ENCODE assay signal across 33 mouse cellular contexts in genomic region chr2:173513977-173514376, GRCm38 (mm10). TPM values are rescaled to one million over a fixed set of nuclear protein-coding genes. Genes with fewer than 3 reads are reported as not detected.
DNase-seq lines count a peak whose midpoint lies in the region; ATAC-seq and TF ChIP-seq lines count a peak whose summit lies in the region.
"Had no signal": no experiment of that assay in that cellular context is flagged by ENCODE, and none has a peak within 500 bp of the region (broad histone marks: within the 10 kb centered on the region; RNA-seq: fewer than 3 reads in every experiment).

No protein-coding gene starts in this region.

- H3K9me3 ChIP-seq in forebrain, embryonic 11.5 days (ENCODE audit: control insufficient read depth, low read length): no peaks in the 10 kb centered on the region
- H3K9me3 ChIP-seq in forebrain, embryonic 13.5 days (replicated peaks): no peaks in the 10 kb centered on the region
- H3K9me3 ChIP-seq in midbrain, embryonic 11.5 days (ENCODE audit: control insufficient read depth, low read length): no peaks in the 10 kb centered on the region
- no peaks in the 10 kb centered on the region for H3K9me3 ChIP-seq in midbrain, postnatal 0 days (ENCODE audit: low read length)
- no peaks in the 10 kb centered on the region; the same call in 1 of the 2 replicates for H3K9me3 ChIP-seq in intestine, postnatal 0 days (ENCODE audit: control insufficient read depth)
- H3K9me3 ChIP-seq in lung, postnatal 0 days (ENCODE audit: low read length): no peaks in the 10 kb centered on the region
- H3K9me3 ChIP-seq: embryonic facial prominence, embryonic 13.5 days; embryonic facial prominence, embryonic 15.5 days had no signal

- no peaks in the 10 kb centered on the region for H3K4me1 ChIP-seq in forebrain, embryonic 11.5 days (replicated peaks; ENCODE audit: control insufficient read depth, insufficient read depth, low read length)
- H3K4me1 ChIP-seq in forebrain, embryonic 13.5 days: no peaks in the 10 kb centered on the region
- H3K4me1 ChIP-seq in midbrain, embryonic 11.5 days (ENCODE audit: control insufficient read depth, insufficient read depth, low read length): no peaks in the 10 kb centered on the region
- no peaks in the 10 kb centered on the region for H3K4me1 ChIP-seq in midbrain, postnatal 0 days (ENCODE audit: insufficient read depth, low read length)
- no peaks in the 10 kb centered on the region; the same call in 1 of the 2 replicates for H3K4me1 ChIP-seq in intestine, postnatal 0 days (replicated peaks; ENCODE audit: control insufficient read depth, insufficient read depth, low read length)
- H3K4me1 ChIP-seq in lung, postnatal 0 days (ENCODE audit: insufficient read depth, low read depth, low read length): no peaks in the 10 kb centered on the region

- H3K27ac ChIP-seq in forebrain, embryonic 11.5 days (ENCODE audit: low read depth, low read length): no peak overlapping the region
- no peak overlapping the region for H3K27ac ChIP-seq in forebrain, embryonic 13.5 days
- no peak overlapping the region for H3K27ac ChIP-seq in midbrain, embryonic 11.5 days (ENCODE audit: low read depth, low read length)
- H3K27ac ChIP-seq in midbrain, postnatal 0 days (ENCODE audit: low read depth, low read length): no peak overlapping the region
- no peak overlapping the region for H3K27ac ChIP-seq in intestine, postnatal 0 days (ENCODE audit: low read depth, low read length)
- no peak overlapping the region for H3K27ac ChIP-seq in lung, postnatal 0 days (ENCODE audit: low read length)
- H3K27ac ChIP-seq: embryonic facial prominence, embryonic 13.5 days; embryonic facial prominence, embryonic 15.5 days; forebrain, embryonic 10.5 days had no signal

- no peak for TF ChIP-seq EP300 in lung, postnatal 0 days (IDR thresholded peaks at IDR 0.05)

- WGBS in forebrain, embryonic 11.5 days: 91% methylated on average over 6 of the region's 6 CpGs
- WGBS in forebrain, embryonic 13.5 days: 92% methylated on average over 6 of the region's 6 CpGs
- 91% methylated on average over 6 of the region's 6 CpGs for WGBS in midbrain, embryonic 11.5 days
- WGBS in midbrain, postnatal 0 days: 92% methylated on average over 6 of the region's 6 CpGs
- 38% methylated on average over 6 of the region's 6 CpGs for WGBS in intestine, postnatal 0 days
- WGBS in lung, postnatal 0 days: 77% methylated on average over 6 of the region's 6 CpGs

- no peak for ATAC-seq in forebrain, embryonic 11.5 days (replicated peaks; ENCODE audit: low FRiP score)
- ATAC-seq in forebrain, embryonic 13.5 days: no peak
- no peak for ATAC-seq in midbrain, embryonic 11.5 days (ENCODE audit: low FRiP score)
- ATAC-seq in midbrain, postnatal 0 days (ENCODE audit: low FRiP score): no peak
- ATAC-seq in intestine, postnatal 0 days: peak; percentile 63
- no peak for ATAC-seq in lung, postnatal 0 days
- ATAC-seq: activated CD4-positive, CD25-positive, alpha-beta regulatory T cell, adult 4 months; CD4-positive, CD25-positive, alpha-beta regulatory T cell, adult 4 months; forebrain, embryonic 14.5 days; forebrain, embryonic 16.5 days; Patski had no signal

- no peaks in the 10 kb centered on the region for H3K36me3 ChIP-seq in forebrain, embryonic 11.5 days (ENCODE audit: control insufficient read depth, insufficient read depth, low read length)
- H3K36me3 ChIP-seq in forebrain, embryonic 13.5 days (ENCODE audit: poor library complexity, severe bottlenecking): no peaks in the 10 kb centered on the region
- no peaks in the 10 kb centered on the region for H3K36me3 ChIP-seq in midbrain, embryonic 11.5 days (ENCODE audit: control insufficient read depth, insufficient read depth, low read length)
- no peaks in the 10 kb centered on the region for H3K36me3 ChIP-seq in midbrain, postnatal 0 days (ENCODE audit: insufficient read depth, low read length)
- H3K36me3 ChIP-seq in intestine, postnatal 0 days (ENCODE audit: control insufficient read depth, insufficient read depth): no peaks in the 10 kb centered on the region; the same call in 1 of the 2 replicates
- no peaks in the 10 kb centered on the region for H3K36me3 ChIP-seq in lung, postnatal 0 days (ENCODE audit: insufficient read depth, low read length)
- H3K36me3 ChIP-seq: embryonic facial prominence, embryonic 13.5 days; embryonic facial prominence, embryonic 15.5 days; forebrain, embryonic 10.5 days; G1E had no signal

- no peak for TF ChIP-seq CTCF in midbrain, postnatal 0 days (IDR thresholded peaks at IDR 0.05)
- TF ChIP-seq CTCF in intestine, postnatal 0 days (IDR thresholded peaks at IDR 0.05; ENCODE audit: low read depth): 0 out of 2 replicates have a peak, but pooled peaks have one; percentile 18
- no peak for TF ChIP-seq CTCF in lung, postnatal 0 days (IDR thresholded peaks at IDR 0.05)

- no peak overlapping the region for H3K4me2 ChIP-seq in forebrain, embryonic 11.5 days (ENCODE audit: low read depth, low read length, severe bottlenecking)
- H3K4me2 ChIP-seq in forebrain, embryonic 13.5 days: no peak overlapping the region
- H3K4me2 ChIP-seq in midbrain, embryonic 11.5 days: no peak overlapping the region
- no peak overlapping the region for H3K4me2 ChIP-seq in midbrain, postnatal 0 days (ENCODE audit: low read depth, low read length, poor library complexity, severe bottlenecking)
- no peak overlapping the region for H3K4me2 ChIP-seq in intestine, postnatal 0 days (replicated peaks; ENCODE audit: low read depth)
- no peak overlapping the region for H3K4me2 ChIP-seq in lung, postnatal 0 days (replicated peaks; ENCODE audit: low read depth, low read length)
- H3K4me2 ChIP-seq: embryonic facial prominence, embryonic 13.5 days; embryonic facial prominence, embryonic 15.5 days had no signal

- H3K27me3 ChIP-seq in forebrain, embryonic 11.5 days (ENCODE audit: control insufficient read depth, insufficient read depth, low read length): no peaks in the 10 kb centered on the region
- H3K27me3 ChIP-seq in forebrain, embryonic 13.5 days: no peaks in the 10 kb centered on the region
- H3K27me3 ChIP-seq in midbrain, embryonic 11.5 days (ENCODE audit: control insufficient read depth, insufficient read depth, low read length): no peaks in the 10 kb centered on the region
- H3K27me3 ChIP-seq in midbrain, postnatal 0 days (ENCODE audit: insufficient read depth, low read length): no peaks in the 10 kb centered on the region
- H3K27me3 ChIP-seq in intestine, postnatal 0 days (replicated peaks; ENCODE audit: control insufficient read depth, insufficient read depth, low read length): no peaks in the 10 kb centered on the region
- no peaks in the 10 kb centered on the region for H3K27me3 ChIP-seq in lung, postnatal 0 days (replicated peaks; ENCODE audit: insufficient read depth, low read length)
- H3K27me3 ChIP-seq: embryonic facial prominence, embryonic 13.5 days; embryonic facial prominence, embryonic 15.5 days; Patski had no signal

- no peak overlapping the region for H3K4me3 ChIP-seq in forebrain, embryonic 11.5 days (ENCODE audit: low read depth, low read length)
- no peak overlapping the region for H3K4me3 ChIP-seq in forebrain, embryonic 13.5 days
- H3K4me3 ChIP-seq in midbrain, embryonic 11.5 days (ENCODE audit: low read depth, low read length): no peak overlapping the region
- no peak overlapping the region for H3K4me3 ChIP-seq in midbrain, postnatal 0 days (ENCODE audit: low read depth, low read length)
- no peak overlapping the region for H3K4me3 ChIP-seq in intestine, postnatal 0 days (ENCODE audit: low read depth, low read length)
- H3K4me3 ChIP-seq in lung, postnatal 0 days (ENCODE audit: low read depth, low read length): no peak overlapping the region
- H3K4me3 ChIP-seq: embryonic facial prominence, embryonic 13.5 days; embryonic facial prominence, embryonic 15.5 days; erythroblast, embryonic 14.5 days; forebrain, embryonic 10.5 days had no signal

- H3K9ac ChIP-seq in forebrain, embryonic 11.5 days (ENCODE audit: low read length): no peak overlapping the region
- no peak overlapping the region for H3K9ac ChIP-seq in forebrain, embryonic 13.5 days
- H3K9ac ChIP-seq in midbrain, embryonic 11.5 days (ENCODE audit: low read length): no peak overlapping the region
- H3K9ac ChIP-seq in midbrain, postnatal 0 days (replicated peaks; ENCODE audit: low read length, poor library complexity, severe bottlenecking): no peak overlapping the region
- no peak overlapping the region for H3K9ac ChIP-seq in intestine, postnatal 0 days (ENCODE audit: low read depth, low read length)
- no peak overlapping the region for H3K9ac ChIP-seq in lung, postnatal 0 days (replicated peaks; ENCODE audit: low read depth)
- H3K9ac ChIP-seq: embryonic facial prominence, embryonic 13.5 days; embryonic facial prominence, embryonic 15.5 days had no signal

- peak; percentile 21 for DNase-seq in forebrain, embryonic 11.5 days (ENCODE audit: low spot score)
- DNase-seq in midbrain, embryonic 11.5 days (ENCODE audit: low spot score, missing footprints): peak; percentile 53
- DNase-seq in midbrain, postnatal 0 days (ENCODE audit: low spot score): no peak
- no peak for DNase-seq in lung, postnatal 0 days (ENCODE audit: low spot score)
- no peak for DNase-seq in adrenal gland, postnatal 4 days (ENCODE audit: low spot score in 2 of 2)
- DNase-seq: adrenal gland, adult 8-10 months; adrenal gland, postnatal 14 days; adrenal gland, postnatal 36 days; B cell, adult 2 months; cerebellum, adult 11 months; cerebellum, adult 18-20 months; cerebellum, adult 8-10 months; cerebellum, adult 9-11 months; cerebellum, postnatal 14 days; cerebellum, postnatal 36 days; embryo, embryonic 11 days had no signal

RNA-seq across cellular contexts. Expression of gene 1700021F07Rik, which starts 8.4 kb away (rescaled TPM):
- not detected in 2 replicates for polyA plus RNA-seq in forebrain, embryonic 11.5 days (2014; fragmentation: Nextera tagmentation; extraction: Ambion mirVana)
- not detected in 2 replicates for polyA plus RNA-seq in forebrain, embryonic 13.5 days (2015; fragmentation: Nextera tagmentation; extraction: Ambion mirVana)
- not detected in 2 replicates for polyA plus RNA-seq in midbrain, embryonic 11.5 days (2014; fragmentation: Nextera tagmentation; extraction: Ambion mirVana)
- not detected in 2 replicates for total RNA-seq in midbrain, postnatal 0 days (2014; rRNA removed)
- polyA plus RNA-seq in midbrain, postnatal 0 days (2015; fragmentation: Nextera tagmentation; extraction: Ambion mirVana): not detected in 2 replicates
- polyA plus RNA-seq in intestine, postnatal 0 days (2015; fragmentation: Nextera tagmentation; extraction: Ambion mirVana): not detected in 2 replicates
- not detected in 2 replicates for polyA plus RNA-seq in lung, postnatal 0 days (2015; fragmentation: Nextera tagmentation; extraction: Ambion mirVana)
- not detected for total RNA-seq in adrenal gland, postnatal 4 days (2021)
- total RNA-seq: adrenal gland, adult 18-20 months; adrenal gland, adult 8-10 months; adrenal gland, postnatal 14 days; adrenal gland, postnatal 36 days; CH12.LX; common myeloid progenitor, adult 5-6 weeks; G1E had no signal
- polyA plus RNA-seq: activated CD4-positive, CD25-positive, alpha-beta regulatory T cell, adult 4 months; brain, embryonic 14.5 days; CD4-positive, CD25-positive, alpha-beta regulatory T cell, adult 4 months; embryonic facial prominence, embryonic 11.5 days; embryonic facial prominence, embryonic 13.5 days; embryonic facial prominence, embryonic 15.5 days; erythroblast, embryonic 14.5 days; forebrain, embryonic 10.5 days; forebrain, embryonic 14.5 days; forebrain, embryonic 16.5 days; G1E; Patski had no signal

Comparison
In these comparisons a context has a peak if more than half of its experiments do, and no peak if none do; other contexts are left out.
1. DNase-seq: peak in forebrain, embryonic 11.5 days (single experiment) and midbrain, embryonic 11.5 days (single experiment); none in midbrain, postnatal 0 days (single experiment), lung, postnatal 0 days (single experiment) and adrenal gland, postnatal 4 days (0 of 2).